In the genomic region with DNA sequence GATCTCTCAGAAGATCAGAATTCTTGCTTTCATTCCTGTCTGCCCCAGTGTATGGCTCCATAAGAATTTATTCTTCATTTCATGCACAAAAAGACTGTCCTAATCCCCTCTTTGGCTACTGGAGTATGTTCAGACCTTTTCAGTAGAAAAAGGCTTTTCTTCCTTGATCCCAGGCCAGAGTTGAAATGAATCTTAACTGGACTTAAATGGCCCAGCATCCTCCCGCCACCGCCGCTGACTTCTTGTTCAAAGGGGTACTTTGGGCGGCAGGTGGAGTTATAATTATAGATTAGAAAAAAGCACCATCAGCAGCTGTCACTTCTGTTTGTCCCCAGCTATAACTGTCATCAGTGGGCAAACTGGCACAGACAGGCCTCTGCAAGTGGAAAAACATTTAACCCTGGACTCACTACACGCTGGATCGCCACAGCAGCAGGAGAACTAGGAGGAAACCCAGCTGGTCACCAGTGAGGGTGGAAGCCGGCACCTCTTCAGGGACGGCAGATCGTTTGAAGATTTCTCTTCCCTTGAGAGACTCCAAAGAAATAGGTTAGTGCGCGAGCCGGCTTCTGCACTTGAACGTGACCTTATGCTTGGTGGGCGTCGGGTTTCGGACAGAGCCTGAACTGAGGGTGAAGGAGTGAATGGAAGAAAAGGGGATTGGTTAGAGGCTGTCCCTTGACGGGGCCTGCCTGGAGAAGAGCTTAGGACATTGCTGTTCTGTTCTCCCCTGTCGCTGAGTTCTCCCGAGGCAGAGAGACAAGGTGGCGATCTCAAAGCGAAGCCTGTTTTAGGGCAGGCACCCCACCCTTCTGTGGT, we compare ENCODE assay signal across 11 mouse cellular contexts. TPM values are rescaled to one million over a fixed set of nuclear protein-coding genes. Genes with fewer than 3 reads are reported as not detected.
DNase-seq lines count a peak whose midpoint lies in the region; ATAC-seq lines count a peak whose summit lies in the region.
"Had no signal": no experiment of that assay in that cellular context is flagged by ENCODE, and none has a peak within 500 bp of the region (broad histone marks: within the 10 kb centered on the region; RNA-seq: fewer than 3 reads in every experiment).

TSS of gene Best3 (plus strand) at position 51 of the 819 bp plus-strand sequence.

- no peak within 1 kb of the TSS for H3K4me3 ChIP-seq in intestine, embryonic 15.5 days (replicated peaks)
- H3K4me3 ChIP-seq: liver, embryonic 12.5 days had no signal

- no peak within 1 kb of the TSS for H3K27ac ChIP-seq in intestine, embryonic 15.5 days
- H3K27ac ChIP-seq: liver, embryonic 12.5 days had no signal

- no peaks in the 10 kb centered on the region for H3K4me1 ChIP-seq in intestine, embryonic 15.5 days (replicated peaks)
- H3K4me1 ChIP-seq: liver, embryonic 12.5 days had no signal

- intact Hi-C loops in heart, postnatal 14 days (cut with DNase I): no loop called here

- no peaks in the 10 kb centered on the region for H3K27me3 ChIP-seq in intestine, embryonic 15.5 days (replicated peaks)

- no peaks in the 10 kb centered on the region for H3K9me3 ChIP-seq in intestine, embryonic 15.5 days
- H3K9me3 ChIP-seq: liver, embryonic 12.5 days had no signal

- H3K9ac ChIP-seq in intestine, embryonic 15.5 days: no peak within 1 kb of the TSS
- H3K9ac ChIP-seq: liver, embryonic 12.5 days had no signal

- WGBS in intestine, embryonic 15.5 days: 52% methylated on average over 21 of the region's 21 CpGs

- H3K36me3 ChIP-seq in intestine, embryonic 15.5 days: no peaks in the 10 kb centered on the region
- H3K36me3 ChIP-seq: liver, embryonic 12.5 days had no signal

- no peak for ATAC-seq in megakaryocyte-erythroid progenitor cell, adult 5-6 weeks (replicated peaks; ENCODE audit: low FRiP score, low TSS enrichment, poor library complexity, severe bottlenecking)
- no peak for ATAC-seq in intestine, embryonic 15.5 days
- ATAC-seq: liver, embryonic 12.5 days had no signal

- peak; percentile 87 for DNase-seq in heart, adult 11 months
- DNase-seq in heart, postnatal 14 days: no peak
- DNase-seq in A20 (ENCODE audit: low read depth, low spot score): peak; percentile 4
- peak in 1 of 2 experiments; percentile 18 for DNase-seq in gastrocnemius, adult 8-10 months (ENCODE audit: low spot score in 2 of 2)
- peak; percentile 25 to 78 for DNase-seq in lung, postnatal 4 days
- DNase-seq in testis, postnatal 14 days (ENCODE audit: low spot score): no peak
- DNase-seq: adrenal gland, adult 2 months had no signal

- no peak within 1 kb of the TSS for H3K4me2 ChIP-seq in intestine, embryonic 15.5 days (replicated peaks)
- H3K4me2 ChIP-seq: liver, embryonic 12.5 days had no signal

RNA-seq across cellular contexts. Expression of gene Best3, which starts in this region (rescaled TPM):
- 1 to 10 TPM; 2.5 TPM for total RNA-seq in heart, postnatal 14 days (2021)
- 10 to 100 TPM; 20.6 to 37.3 (median 29.6) TPM for total RNA-seq in gastrocnemius, adult 8-10 months (2022)
- not detected in 2 replicates for total RNA-seq in megakaryocyte-erythroid progenitor cell, adult 5-6 weeks (2014; fragmentation: Nextera tagmentation)
- not detected in 2 replicates for total RNA-seq in megakaryocyte-erythroid progenitor cell, adult 5-6 weeks (2017)
- not detected in 2 replicates for polyA plus RNA-seq in intestine, embryonic 15.5 days (2015; fragmentation: Nextera tagmentation; extraction: Ambion mirVana)
- total RNA-seq: neutrophil, adult 5-6 weeks had no signal
- polyA plus RNA-seq: liver, embryonic 12.5 days had no signal

Comparison
In these comparisons a context has a peak if more than half of its experiments do, and no peak if none do; other contexts are left out.
1. RNA of gene Best3 (total RNA-seq): 20.6 to 37.3 TPM in gastrocnemius, adult 8-10 months; 2.5 TPM in heart, postnatal 14 days and not detected in megakaryocyte-erythroid progenitor cell, adult 5-6 weeks; every median in the first group is over 4 times any median in the second.
2. DNase-seq: peak in heart, adult 11 months (single experiment), A20 (single experiment) and lung, postnatal 4 days (2 of 2); none in heart, postnatal 14 days (0 of 2) and testis, postnatal 14 days (single experiment).